Mouse (Mus musculus) hindlimb bud, embryonic 11.5 days (tissue): ENCODE data around the gene Rab5if.
"Not testable (repeated sequence)": the region's sequence is repeated elsewhere in the genome, so short reads cannot be mapped to it uniquely, and the experiment has no call there.

Experiments
- DNase-seq: peaks from one replicate; pipeline ENCODE4 v3.0.0-alpha.2; 2012; ENCODE audit warnings: low read depth, low spot score; ENCODE audit errors: extremely low spot score

The Rab5if gene

DNA sequence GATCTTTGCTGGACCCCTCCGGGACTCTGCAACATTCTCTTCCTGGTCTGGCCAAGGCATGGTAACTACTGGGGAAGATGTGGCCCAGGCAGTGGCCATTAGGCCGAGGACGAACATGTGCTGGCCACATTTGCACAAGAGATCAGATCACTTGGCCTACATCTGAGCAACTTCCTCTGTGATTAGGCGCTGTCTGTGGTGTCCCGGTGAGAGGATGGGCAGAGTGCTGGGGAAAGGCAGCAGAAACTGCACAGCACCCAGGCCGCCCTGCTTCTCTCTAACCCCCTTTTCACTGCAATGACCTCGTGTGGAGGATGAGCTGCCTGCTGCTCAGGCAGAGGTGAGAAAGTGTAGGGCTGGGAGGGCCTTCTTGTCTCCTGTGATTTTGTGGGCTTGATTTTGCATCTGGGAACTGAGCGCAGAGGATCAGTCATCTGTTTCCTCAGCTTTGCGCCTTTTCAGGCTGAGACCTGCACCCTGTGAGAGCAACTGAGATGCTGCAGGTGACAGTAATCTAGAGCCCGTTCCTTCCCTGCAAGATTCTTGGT lies 23.2 kb downstream of the Rab5if start:
- no peak for DNase-seq

GRCm38 (mm10) chr2:156887017-156887416 lies 24.1 kb downstream of the Rab5if start, which contains the start of gene Sla2:
Gene Sla2 (minus strand): TSS chr2:156887192.
- DNase-seq = no peak

- DNase-seq = no peak
Observed at GRCm38 (mm10) chr2:156888490-156888889, 25.6 kb downstream of the Rab5if start.

DNA sequence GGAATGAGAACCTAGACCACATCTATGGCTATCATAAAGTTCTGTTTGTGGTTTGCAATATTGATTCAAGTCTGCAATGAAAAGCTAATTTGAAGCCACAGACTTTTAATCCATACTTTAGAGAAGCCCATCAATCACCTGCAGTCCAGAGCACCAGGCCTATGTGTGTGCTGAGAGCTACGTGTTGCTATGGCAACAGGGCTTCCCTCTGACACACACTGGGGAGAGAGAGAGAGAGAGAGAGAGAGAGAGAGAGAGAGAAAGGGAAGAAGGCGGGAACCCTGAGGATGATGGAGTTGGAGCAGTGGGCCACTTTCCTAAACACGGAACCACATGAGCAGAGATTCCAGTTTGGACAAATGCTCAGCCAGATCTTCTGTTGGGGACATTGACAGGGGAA lies 29.3 kb downstream of the Rab5if start:
- DNase-seq = no peak

- DNase-seq = no peak
Observed at GRCm38 (mm10) chr2:156892821-156893220, 29.9 kb downstream of the Rab5if start.

- DNase-seq = no peak
Observed at GRCm38 (mm10) chr2:156894496-156895265, 31.8 kb downstream of the Rab5if start.

- DNase-seq = no peak
Observed at GRCm38 (mm10) chr2:156896384-156896914, 33.5 kb downstream of the Rab5if start.

DNA sequence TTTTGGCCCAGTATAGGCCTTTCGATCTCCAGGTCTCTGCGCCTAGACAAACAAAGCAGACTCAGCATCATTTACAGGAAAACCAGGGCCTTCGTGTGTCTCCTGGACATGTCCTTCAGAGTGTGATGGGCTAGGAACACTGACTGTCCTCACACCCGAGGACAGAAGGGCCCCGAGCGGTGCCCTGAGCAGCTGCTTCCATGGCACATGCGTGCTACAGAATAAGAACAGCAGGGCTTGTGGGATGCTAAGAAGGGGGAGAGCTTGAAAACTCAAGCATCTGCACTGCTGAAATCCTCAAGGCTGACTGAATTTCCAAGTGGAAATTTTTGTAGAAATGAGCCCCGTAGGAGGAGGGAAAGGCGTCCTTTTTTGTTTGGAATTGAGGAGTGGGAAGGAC lies 34.1 kb downstream of the Rab5if start:
- no peak for DNase-seq

GRCm38 (mm10) chr2:156898374-156898773 lies 35.4 kb downstream of the Rab5if start:
- DNase-seq = no peak

DNA sequence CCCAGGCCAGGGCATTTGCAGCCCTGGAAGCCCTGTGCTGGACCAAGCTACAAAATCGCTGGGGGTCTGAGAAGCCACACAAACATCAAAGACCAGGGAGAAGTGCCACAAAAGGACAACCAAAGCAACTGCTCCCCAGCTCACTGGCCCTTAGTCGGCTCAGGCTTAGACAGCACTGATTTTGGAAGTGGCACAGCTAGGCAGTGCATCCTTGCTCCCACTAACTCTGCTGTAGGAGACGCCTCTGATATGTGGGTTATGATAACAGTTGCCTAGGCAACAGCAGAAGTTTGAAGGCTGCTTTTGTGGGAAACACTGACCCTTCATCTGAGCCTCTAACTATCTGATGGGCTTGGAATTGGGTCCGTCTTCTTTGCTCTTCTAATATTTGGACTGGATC lies 36.3 kb downstream of the Rab5if start:
- no peak for DNase-seq

DNA sequence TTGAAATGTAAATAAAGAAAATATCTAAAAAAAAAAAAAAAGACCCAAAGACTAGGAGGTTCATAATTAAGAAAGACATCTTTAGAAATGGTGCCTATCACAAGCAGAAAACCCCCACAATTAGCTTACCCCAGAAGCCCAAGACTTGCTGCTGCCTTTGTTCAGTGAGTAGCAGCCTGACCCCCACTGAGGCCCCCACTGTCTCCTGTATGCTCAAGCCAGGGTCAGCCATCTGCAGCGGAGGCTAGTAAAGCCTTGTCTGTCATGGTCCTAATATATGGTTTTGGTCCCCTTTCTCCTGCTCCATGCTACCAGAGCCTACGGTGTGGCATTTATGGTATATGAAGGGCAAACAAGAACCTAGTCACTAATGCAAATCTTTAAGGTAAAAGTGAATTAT lies 38.4 kb downstream of the Rab5if start:
- DNase-seq = no peak

GRCm38 (mm10) chr2:156901883-156902282 lies 39.0 kb downstream of the Rab5if start:
- DNase-seq = no peak

GRCm38 (mm10) chr2:156902411-156902810 lies 39.5 kb downstream of the Rab5if start:
- not testable (repeated sequence) for DNase-seq

GRCm38 (mm10) chr2:156903367-156903766 lies 40.4 kb downstream of the Rab5if start:
- DNase-seq = no peak

DNA sequence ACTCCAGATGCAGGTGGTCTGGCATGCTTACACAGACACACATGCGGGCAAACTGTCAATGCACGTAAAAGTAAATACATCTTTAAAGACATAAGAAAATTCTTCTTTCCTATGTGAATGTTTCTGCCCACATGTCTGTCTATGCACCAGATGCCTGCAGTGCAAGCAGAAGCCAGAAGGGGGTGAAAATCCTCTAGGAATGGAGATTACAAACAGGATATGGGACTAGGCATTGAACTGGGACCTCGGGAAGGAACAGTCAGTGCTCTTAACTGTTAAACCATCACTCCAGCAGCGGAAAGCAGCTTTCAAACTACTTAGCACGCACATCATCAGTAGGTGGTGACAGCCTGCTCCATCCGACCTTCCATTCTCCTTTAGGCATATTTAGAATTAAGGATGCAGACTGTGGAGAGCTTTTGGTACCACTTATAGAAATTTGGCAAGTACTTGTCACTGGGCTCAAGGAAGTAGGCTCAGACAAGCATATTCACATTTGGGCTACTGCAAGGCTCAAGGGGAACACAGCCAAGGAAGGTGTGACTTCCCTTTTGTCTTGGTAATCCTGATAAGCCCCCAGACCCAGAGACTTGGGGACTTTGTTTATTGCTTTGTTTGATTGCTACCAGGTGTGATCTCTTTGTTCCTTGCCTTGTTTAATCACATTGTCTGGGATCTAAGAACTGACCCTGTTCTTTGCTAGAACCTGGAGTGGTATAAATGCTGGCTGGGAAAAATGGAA lies 42.2 kb downstream of the Rab5if start:
- peak; percentile 54 for DNase-seq

DNA sequence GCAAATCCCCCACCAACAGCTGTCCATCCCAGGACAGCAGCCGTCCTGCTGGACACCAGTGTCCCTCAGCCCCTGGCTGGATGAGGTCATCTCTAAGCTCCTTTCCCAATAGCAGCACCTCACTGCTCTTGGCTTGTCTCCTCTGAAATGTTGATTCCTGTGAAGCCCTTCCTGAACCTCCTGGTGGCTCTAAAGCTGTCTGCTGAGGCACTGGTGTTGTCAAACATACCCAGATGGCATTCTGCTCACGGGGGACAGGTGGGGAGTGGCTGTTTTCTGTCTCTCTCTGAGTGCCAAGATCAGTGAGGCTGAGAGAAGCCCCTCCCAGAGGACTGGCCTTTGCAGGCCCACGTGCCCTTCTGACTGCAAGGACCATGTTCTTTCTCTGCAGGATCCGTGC lies 43.0 kb downstream of the Rab5if start:
- DNase-seq = not testable (repeated sequence)

DNA sequence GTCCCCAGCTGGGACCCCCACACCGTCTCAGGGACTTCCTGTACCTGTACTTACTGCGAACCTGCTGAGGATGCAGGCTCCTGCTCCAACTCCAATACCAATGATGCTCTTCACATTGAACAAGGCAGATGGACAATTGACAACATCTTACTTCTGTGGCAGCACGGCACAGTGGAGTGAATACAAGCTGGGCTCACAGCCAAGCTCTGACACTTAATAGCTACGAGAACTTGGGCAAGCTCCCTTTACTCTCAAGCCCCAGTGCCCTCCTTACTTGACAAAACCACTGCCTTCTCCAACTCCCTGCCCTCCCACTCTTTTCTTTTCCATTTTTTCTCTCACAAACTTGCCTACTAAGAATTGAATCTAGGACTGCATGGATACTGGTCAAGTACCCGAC lies 50.3 kb downstream of the Rab5if start:
- DNase-seq = no peak

- no peak for DNase-seq
Observed at GRCm38 (mm10) chr2:156915559-156915958, 52.6 kb downstream of the Rab5if start.

GRCm38 (mm10) chr2:156916419-156917125 lies 53.6 kb downstream of the Rab5if start:
- DNase-seq = no peak

GRCm38 (mm10) chr2:156918562-156918961 lies 55.6 kb downstream of the Rab5if start:
- no peak for DNase-seq

- DNase-seq = not testable (repeated sequence)
Observed at GRCm38 (mm10) chr2:156919191-156919590, 56.3 kb downstream of the Rab5if start.
